Mouse (Mus musculus) hindbrain, postnatal 0 days (tissue): ENCODE data around the gene Batf2. TPM values are rescaled to one million over a fixed set of nuclear protein-coding genes. Genes with fewer than 3 reads are reported as not detected.
"Not testable (repeated sequence)": the region's sequence is repeated elsewhere in the genome, so short reads cannot be mapped to it uniquely, and the experiment has no call there.

Source experiments
- ATAC-seq: fragments of 200-750 bp; cut with Nextera tagmentation; 2 replicates; pipeline ENCODE4 v1.8.0; 2017; ENCODE audit warnings: mild to moderate bottlenecking, moderate TSS enrichment, moderate library complexity
- DNase-seq: peaks from one replicate; pipeline ENCODE4 v3.0.0-alpha.2; 2015; ENCODE audit warnings: low spot score
- H3K27ac ChIP-seq: fragments of 300-500 bp; sonication (generic); 2 replicates; pipeline ENCODE4 v1.5.1; 2014; ENCODE audit warnings: mild to moderate bottlenecking
- H3K27me3 ChIP-seq: fragments of 300-500 bp; sonication (generic); 2 replicates; pipeline ENCODE4 v1.6.1; 2014; ENCODE audit warnings: low read length, mixed read lengths; ENCODE audit not compliant: insufficient read depth
- H3K36me3 ChIP-seq: fragments of 300-500 bp; sonication (generic); 2 replicates; pipeline ENCODE4 v1.6.1; 2014; ENCODE audit warnings: low read length, mixed read lengths; ENCODE audit not compliant: insufficient read depth
- H3K4me1 ChIP-seq: fragments of 300-500 bp; sonication (generic); 2 replicates; pipeline ENCODE4 v1.6.1; 2014; ENCODE audit warnings: antibody characterized with exemption, low read length, mixed read lengths; ENCODE audit not compliant: insufficient read depth
- H3K4me2 ChIP-seq: fragments of 300-500 bp; sonication (generic); 2 replicates; pipeline ENCODE4 v1.6.1; 2014; ENCODE audit warnings: low read depth, mild to moderate bottlenecking, low read length, moderate library complexity, mixed read lengths
- H3K4me3 ChIP-seq: fragments of 300-500 bp; sonication (generic); 2 replicates; pipeline ENCODE4 v1.5.1; 2014; ENCODE audit warnings: low read length
- H3K9ac ChIP-seq: fragments of 300-500 bp; sonication (generic); replicated peaks from 2 replicates; pipeline ENCODE4 v1.6.1; 2014; ENCODE audit warnings: mild to moderate bottlenecking, low read length, moderate library complexity, mixed read lengths
- H3K9me3 ChIP-seq: fragments of 300-500 bp; sonication (generic); 2 replicates; pipeline ENCODE4 v1.6.1; 2016; ENCODE audit warnings: low read length, mixed read lengths
- CTCF ChIP-seq: IDR thresholded peaks from 2 replicates; pipeline ENCODE4 v1.5.1; 2016; ENCODE audit warnings: antibody characterized with exemption, control low read depth, low read depth
- whole genome bisulfite sequencing: fragments of 180-500 bp; shearing (Covaris S2); extraction: QIAGEN DNeasy Blood & Tissue Kit; methylation state at CpG from one replicate; pipeline ENCODE4 v1.1.7; 2014; 5-methylcytosine and 5-hydroxymethylcytosine counted together
- polyA plus RNA-seq: library from polyadenylated mRNA; unstranded; fragments of >200 nt; fragmentation: Nextera tagmentation; extraction: Ambion mirVana; gene quantifications from 2 replicates; pipeline ENCODE4 v1.2.1, GENCODE M21; 2015
- total RNA-seq: library from RNA; depleted of rRNA; stranded (reverse); fragments of >200 nt; gene quantifications from 2 replicates; pipeline ENCODE4 v1.2.3, GENCODE M21; 2014

Batf2 gene
- total and polyA plus RNA-seq, 2 experiments from 2014 or later, result 0.21 TPM; not detected in 1

GRCm38 (mm10) chr19:6121761-6122160, 19.0 kb upstream of the Batf2 start:
- Histone ChIP-seq H3K27me3 (no peaks in the 10 kb centered on the region), H3K9ac (no peak overlapping the region), H3K9me3 (no peaks in the 10 kb centered on the region), H3K36me3 (peaks cover 8% of the 10 kb centered on the region), H3K4me3 (no peak overlapping the region), H3K4me1 (peaks cover 6% of the 10 kb centered on the region), H3K27ac (no peak overlapping the region), H3K4me2 (no peak overlapping the region)
- 35% methylated on average over 18 of the region's 19 CpGs for WGBS
- ATAC-seq (no peak), DNase-seq (no peak)
- no peak for TF ChIP-seq CTCF

DNA sequence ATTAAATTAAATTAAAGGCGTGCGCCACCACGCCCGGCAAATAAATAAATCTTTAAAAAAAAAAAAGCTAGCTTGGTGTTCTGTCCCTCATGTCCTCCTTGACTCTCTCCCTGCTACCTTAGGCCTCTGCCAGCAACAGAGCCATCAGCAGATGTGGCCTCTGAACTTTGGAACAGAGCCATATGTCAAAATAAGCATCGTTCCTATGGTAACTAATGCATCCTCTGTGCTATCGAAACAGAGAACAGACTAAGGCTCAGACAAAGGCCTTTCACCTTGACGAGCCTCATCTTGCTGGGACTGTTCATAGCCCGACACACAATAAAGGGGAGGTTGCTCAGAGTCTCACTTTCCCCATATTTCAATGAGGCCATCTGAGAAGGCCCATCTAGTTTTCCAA, 17.5 kb upstream of the Batf2 start:
- 59% methylated on average over 8 of the region's 8 CpGs for WGBS
- Histone ChIP-seq H3K9ac (no peak overlapping the region), H3K27ac (0 out of 2 replicates have a peak overlapping the region, but pooled peaks have one; percentile 45), H3K9me3 (no peaks in the 10 kb centered on the region), H3K27me3 (no peaks in the 10 kb centered on the region), H3K4me2 (no peak overlapping the region), H3K4me3 (no peak overlapping the region), H3K36me3 (peaks cover 8% of the 10 kb centered on the region), H3K4me1 (no peaks in the 10 kb centered on the region)
- ATAC-seq (no peak), DNase-seq (peak; percentile 62)
- TF ChIP-seq CTCF, result no peak

DNA sequence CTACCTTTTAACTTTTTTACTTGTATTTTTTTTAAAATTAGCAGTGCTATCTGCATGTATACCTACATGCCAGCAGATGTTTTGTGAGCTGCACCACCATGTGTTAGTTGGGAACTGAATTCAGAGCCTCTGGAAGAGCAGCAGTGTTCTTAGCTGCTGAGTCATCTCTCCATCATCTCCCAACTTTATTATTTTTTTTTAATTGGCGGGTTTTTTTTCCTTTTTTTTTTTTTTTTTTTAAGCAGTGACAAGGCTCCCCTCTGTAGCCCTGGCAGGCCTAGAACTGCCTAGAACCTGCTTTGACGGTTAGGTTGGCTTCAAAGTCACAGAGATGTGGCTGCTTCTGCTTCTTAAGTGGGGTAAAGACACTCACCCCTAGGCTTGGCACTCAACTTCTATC, 15.9 kb upstream of the Batf2 start:
- 80% methylated on average over 2 of the region's 2 CpGs for WGBS
- H3K4me2 ChIP-seq, result no peak overlapping the region
- no peak for TF ChIP-seq CTCF
- no peak overlapping the region for H3K27ac ChIP-seq
- H3K36me3 ChIP-seq, result peaks cover 8% of the 10 kb centered on the region
- ATAC-seq, result no peak
- H3K9ac ChIP-seq, result no peak overlapping the region
- DNase-seq, result no peak
- no peaks in the 10 kb centered on the region for H3K4me1 ChIP-seq
- no peaks in the 10 kb centered on the region for H3K9me3 ChIP-seq
- H3K27me3 ChIP-seq, result no peaks in the 10 kb centered on the region
- H3K4me3 ChIP-seq, result no peak overlapping the region

- no peak overlapping the region for H3K27ac ChIP-seq
- ATAC-seq (no peak), DNase-seq (peak; percentile 64)
- H3K4me1 ChIP-seq, result no peaks in the 10 kb centered on the region
- no peak overlapping the region for H3K4me3 ChIP-seq
- H3K4me2 ChIP-seq, result no peak overlapping the region
- no peaks in the 10 kb centered on the region for H3K27me3 ChIP-seq
- 27% methylated on average over 4 of the region's 4 CpGs for WGBS
- H3K9ac ChIP-seq, result no peak overlapping the region
- no peaks in the 10 kb centered on the region; the same call in none of the 2 replicates for H3K36me3 ChIP-seq
- H3K9me3 ChIP-seq, result no peaks in the 10 kb centered on the region
- TF ChIP-seq CTCF, result peak; percentile 73
Observed at GRCm38 (mm10) chr19:6126289-6126688, 14.5 kb upstream of the Batf2 start.

- 75% methylated on average over 10 of the region's 10 CpGs for WGBS
- peak overlapping the region; percentile 93; the same call in 1 of the 2 replicates for H3K27ac ChIP-seq
- no peak for DNase-seq
- no peak for TF ChIP-seq CTCF
- H3K9me3 ChIP-seq, result no peaks in the 10 kb centered on the region
- no peaks in the 10 kb centered on the region for H3K36me3 ChIP-seq
- H3K27me3 ChIP-seq, result no peaks in the 10 kb centered on the region
- no peak for ATAC-seq
- H3K4me3 ChIP-seq, result peak overlapping the region; percentile 51
- H3K4me1 ChIP-seq, result no peaks in the 10 kb centered on the region
- peak overlapping the region; percentile 60 for H3K4me2 ChIP-seq
- no peak overlapping the region; the same call in 1 of the 2 replicates for H3K9ac ChIP-seq
Observed at GRCm38 (mm10) chr19:6126789-6127580, 13.8 kb upstream of the Batf2 start.

DNA sequence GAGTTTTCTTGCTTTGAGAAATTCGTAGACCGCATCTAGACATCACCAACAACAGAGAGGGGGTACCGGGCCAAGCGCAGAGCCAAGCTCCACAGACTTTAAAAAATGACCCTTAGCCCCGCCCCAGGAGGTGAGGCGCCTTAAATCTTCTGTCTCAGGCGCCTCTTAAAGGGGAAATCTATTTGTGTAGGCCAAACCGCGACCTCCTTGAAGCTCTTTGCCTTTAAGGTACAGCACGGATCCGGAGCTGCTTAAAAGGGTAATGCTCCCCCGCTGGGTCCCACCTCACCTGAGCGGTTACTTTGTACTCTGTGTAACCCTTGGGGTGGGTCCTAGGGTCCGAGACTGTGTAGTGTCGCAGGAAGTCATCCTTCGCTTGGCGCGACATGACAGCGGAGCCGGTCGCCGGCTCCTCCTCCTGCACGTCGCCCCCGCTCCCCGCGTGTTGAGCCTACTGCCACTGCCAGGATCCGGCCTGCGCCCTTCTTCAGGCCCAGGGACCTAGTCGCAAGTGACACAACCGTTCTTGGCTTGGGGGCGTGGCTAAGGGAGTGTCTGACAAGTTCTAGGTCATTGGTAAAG, 12.9 kb upstream of the Batf2 start, which contains the start of gene Snx15:
Gene Snx15, minus strand, starts transcription at position 545 of the 582 bp plus-strand sequence.
- Histone ChIP-seq H3K4me3 (peak within 1 kb of the TSS; percentile 51), H3K4me1 (no peaks in the 10 kb centered on the region), H3K9me3 (no peaks in the 10 kb centered on the region), H3K36me3 (no peaks in the 10 kb centered on the region), H3K27ac (peak within 1 kb of the TSS; percentile 93), H3K4me2 (peak within 1 kb of the TSS; percentile 60), H3K27me3 (no peaks in the 10 kb centered on the region), H3K9ac (peak within 1 kb of the TSS; percentile 65)
- 0 out of 2 replicates have a peak, but pooled peaks have one; percentile 14 for TF ChIP-seq CTCF
- ATAC-seq (peak; percentile 97), DNase-seq (peak; percentile 97)
- WGBS, result under 1% methylated on average over 32 of the region's 32 CpGs

DNA sequence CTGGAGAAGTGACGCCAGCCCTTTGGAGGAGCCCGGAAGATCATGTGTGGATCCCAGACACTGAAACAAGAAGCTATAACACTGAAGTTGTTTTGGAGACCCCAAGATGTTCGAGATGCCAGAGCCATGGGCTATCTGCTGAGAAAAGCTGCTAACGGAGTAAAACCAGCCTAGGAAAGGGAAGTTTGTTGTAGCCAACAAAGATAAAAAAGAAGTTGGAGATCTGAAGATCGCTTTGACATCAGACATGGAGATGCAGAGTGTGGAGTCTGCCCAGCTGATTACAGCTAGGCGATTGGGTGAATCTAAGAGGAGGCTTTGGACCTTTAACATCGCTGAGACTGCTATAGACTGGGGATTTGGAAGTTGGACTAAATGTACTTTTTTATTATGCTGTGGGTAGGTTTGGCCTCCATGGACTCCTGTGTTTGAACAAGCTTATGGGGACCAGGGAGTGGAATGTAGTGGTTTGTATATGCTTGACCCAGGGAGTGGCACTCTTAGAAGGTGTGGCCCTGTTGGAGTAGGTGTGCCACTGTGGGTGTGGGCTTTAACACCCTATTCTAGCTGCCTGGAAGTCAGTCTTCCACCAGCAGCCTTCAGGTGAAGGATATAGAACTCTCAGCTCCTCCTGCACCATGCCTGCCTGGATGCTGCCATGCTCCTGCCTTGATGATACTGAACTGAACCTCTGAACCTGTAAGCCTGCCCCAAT, 10.2 kb upstream of the Batf2 start:
- H3K9me3 ChIP-seq, H3K27ac ChIP-seq, H3K4me3 ChIP-seq, H3K27me3 ChIP-seq, H3K9ac ChIP-seq, H3K4me2 ChIP-seq, DNase-seq, ATAC-seq, H3K36me3 ChIP-seq, H3K4me1 ChIP-seq: not testable (repeated sequence)
- WGBS, result 75% methylated on average over 7 of the region's 7 CpGs
